Mouse (Mus musculus): ENCODE measurements around the gene Fbxl3. TPM values are rescaled to one million over a fixed set of nuclear protein-coding genes. Genes with fewer than 3 reads are reported as not detected.

Fbxl3 gene
- total RNA-seq (2021) (10 to 100 TPM; 71.4 to 82.8 TPM), polyA plus RNA-seq (2012; rRNA removed) (40.0 and 45.1 TPM in 2 replicates)
- long read RNA-seq, full-length matches to known transcripts = 28 of 37 reads
- long read RNA-seq, partial matches to known transcripts = 1 of 37 reads
- long read RNA-seq, other reads (novel, unspliced or antisense) = 8 of 37 reads

DNA sequence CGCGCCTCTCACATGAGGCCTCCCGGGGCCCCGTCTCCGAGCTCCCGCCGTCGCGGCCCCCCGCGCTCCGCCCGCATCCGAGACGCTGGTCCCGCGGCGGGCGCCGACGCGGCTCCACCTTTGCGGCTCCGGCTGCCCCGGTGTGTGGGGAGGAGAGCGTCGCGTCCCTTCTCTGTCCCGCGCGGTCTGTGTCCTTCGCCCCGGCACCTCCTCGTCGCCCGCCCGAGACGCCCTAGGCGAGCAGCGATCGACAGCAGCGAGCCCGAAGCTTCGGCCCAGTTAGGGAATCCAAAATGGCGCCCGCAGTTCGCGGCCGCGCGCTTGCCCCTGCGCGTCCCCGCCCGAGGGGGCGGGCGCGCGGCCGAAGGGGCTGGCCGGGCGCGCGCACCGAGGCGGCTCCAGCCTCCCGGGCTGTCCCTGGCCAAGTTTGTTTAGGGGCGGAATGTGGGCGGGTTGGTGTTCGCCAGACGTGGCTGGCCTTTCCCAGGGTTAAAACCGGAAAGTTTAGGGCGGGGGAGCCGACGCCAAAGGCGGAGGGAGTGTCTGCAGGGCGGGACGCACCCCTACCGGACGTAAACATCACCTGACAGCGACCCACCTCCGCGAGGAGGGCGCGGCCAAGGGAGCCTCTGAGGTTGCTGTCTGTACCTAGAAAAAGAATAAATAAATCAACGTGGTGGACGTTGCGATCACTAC, at the start of gene Fbxl3:
Gene Fbxl3, minus strand, starts transcription at position 329 of the 696 bp plus-strand sequence.
- DNase-seq = peak; percentile 98

DNA sequence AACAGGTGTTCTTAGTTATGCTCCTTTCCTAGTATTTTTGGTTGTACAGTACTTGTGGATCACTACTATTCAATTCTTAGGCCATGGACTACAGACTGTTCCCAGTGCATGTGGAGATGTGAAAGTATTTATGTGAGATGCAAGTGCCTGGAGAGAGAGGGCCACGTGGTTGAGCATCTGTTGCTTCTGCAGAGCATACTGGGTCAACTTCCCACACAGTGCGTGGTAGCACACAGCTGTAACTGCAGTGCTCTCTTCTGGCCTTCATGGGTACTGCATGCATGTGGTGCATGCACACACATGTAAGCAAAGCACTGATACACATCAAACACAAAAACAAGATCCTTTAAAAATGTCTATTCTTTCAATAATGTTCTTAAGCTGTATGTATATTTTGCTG, 32.6 kb upstream of the Fbxl3 start:
- no peak for DNase-seq

GRCm38 (mm10) chr14:103125756-103126155, 26.4 kb upstream of the Fbxl3 start:
- DNase-seq = no peak

DNA sequence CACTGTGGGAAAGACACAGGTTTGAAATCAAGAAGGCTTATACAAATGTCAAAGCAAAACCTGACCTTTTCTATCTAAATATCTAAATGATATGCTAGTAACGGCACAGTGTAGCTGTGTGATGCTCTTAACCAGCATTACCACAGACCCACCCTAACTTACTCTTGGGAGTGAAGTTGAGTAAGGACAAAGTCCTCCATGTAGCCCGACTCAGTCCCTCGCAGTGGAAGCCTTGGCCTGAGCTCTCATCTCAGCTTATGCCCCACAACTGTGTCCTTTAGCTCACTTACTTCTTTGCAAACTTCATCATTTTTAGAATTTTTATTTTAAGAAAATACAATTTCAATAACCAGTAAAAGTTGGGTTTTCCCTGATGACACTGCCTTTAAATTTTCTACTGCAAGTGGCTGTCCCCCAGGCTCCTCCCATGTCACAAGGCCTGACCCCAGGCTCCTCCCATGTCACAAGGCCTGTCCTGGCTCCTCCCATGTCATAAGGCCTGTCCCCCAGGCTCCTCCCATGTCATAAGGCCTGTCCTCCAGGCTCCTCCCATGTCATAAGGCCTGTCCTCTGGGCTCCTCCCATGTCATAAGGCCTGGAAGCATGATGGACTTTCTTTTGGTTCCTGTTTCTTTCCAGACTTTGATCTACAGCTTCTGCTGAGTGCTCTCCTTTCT, 15.8 kb upstream of the Fbxl3 start:
- no peak for DNase-seq

DNA sequence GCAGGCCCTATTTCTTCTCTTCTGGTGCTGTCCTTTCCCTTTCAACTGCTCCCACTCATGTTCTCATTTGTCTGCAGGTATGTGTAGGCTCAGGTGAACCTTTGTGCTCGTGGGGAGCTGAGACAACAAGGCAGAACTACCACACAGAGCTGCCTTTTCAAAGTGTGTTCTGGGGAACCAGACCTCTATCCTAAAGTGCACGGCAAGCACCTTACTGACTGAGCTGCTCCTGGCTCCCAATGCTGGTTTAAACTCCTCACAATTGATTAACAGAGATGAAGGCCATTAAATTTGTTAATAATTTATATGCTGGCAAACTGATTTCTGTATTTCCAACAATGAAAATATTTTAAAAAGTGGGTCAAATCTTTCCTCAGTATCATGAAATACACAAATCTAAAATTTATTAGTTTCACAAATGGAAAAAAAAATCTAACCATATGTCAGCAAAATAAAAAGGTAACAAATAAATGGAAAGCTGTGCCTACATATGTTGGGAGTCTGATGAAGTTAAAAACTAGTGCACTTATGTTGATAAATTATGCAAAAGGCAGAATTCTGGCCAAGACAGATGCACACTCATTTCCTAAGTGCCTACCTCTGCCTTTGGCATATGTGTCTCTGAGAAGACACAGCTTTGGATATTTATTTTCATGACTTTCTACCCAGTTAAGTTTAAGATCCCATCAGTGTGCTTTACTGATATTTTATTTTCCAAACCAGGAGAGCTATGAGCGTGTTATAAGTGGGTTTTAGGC, 13.4 kb upstream of the Fbxl3 start:
- no peak for DNase-seq

DNA sequence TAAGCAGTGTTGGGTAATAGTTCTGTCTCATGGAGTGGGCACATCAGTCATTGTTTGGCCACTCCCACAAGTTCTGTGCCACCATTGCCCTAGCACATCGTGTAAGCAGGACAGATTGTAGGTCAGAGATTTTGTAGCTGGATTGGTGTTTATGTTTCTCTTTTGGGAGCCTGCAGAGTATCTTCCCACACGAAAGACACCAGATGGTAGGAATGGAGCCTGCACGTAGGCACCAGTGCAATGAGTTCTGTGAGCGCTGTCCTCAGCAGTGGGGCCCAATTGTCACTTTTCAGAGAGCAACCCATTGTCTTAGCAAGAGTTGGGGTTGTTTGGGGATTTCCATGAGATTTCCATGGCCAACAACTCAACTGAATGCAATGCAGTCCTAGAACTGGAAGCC, 10.6 kb upstream of the Fbxl3 start:
- DNase-seq = no peak

- DNase-seq = no peak
These were observed 6.9 kb upstream of the Fbxl3 start for GRCm38 (mm10) chr14:103106301-103106700.

DNA sequence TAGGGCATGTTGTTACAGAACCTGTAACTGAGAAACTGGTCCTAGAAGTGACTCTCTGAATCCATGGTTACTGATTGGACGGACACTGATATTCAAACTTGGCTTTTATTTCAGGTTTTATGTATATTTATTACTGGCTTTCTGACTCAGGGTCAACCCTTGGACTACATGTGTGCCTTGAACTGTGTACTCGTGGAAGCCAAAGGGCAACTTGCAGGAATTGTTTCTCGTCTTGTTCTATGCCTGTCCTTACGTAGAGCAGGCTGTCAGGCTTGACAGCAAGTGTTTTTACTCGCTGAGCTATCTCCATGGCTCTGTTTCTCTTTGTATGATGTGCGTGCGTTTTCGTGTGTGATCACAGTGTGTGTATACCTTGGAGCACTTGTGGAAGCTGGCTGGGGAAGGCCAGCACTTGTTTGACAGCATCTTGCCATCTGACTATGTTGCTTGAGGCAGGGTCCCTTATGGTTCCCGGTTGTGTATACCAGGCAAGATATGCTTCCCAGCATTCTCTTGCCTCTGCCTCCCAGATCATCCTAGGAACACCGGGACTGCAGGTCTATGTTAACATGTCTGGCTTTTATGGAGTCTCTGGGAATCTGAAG, 3.5 kb upstream of the Fbxl3 start:
- no peak for DNase-seq

DNA sequence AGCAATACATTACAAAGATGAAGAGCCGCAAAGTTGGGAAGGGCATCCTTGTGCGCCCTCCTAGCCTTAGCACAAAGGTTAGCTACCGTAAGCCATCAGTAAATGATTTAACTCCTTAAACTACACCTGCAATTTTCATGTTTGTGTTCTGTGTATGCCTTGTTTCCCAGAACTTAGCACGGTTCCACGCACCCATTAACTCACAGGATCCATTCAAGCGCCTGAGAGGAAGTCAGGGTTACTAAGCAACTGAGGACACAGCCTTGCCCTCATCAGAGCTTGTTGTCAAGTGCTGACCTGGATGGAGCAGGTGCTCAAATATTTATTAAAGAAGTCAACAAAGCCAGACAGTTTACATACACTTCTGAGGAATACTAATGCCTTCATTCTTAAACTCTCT, 2.9 kb upstream of the Fbxl3 start:
- no peak for DNase-seq

- DNase-seq = peak; percentile 18
These were observed 1.8 kb upstream of the Fbxl3 start for GRCm38 (mm10) chr14:103101171-103101570.

GRCm38 (mm10) chr14:103100296-103100695, 930 bp upstream of the Fbxl3 start:
- DNase-seq = no peak

GRCm38 (mm10) chr14:103098587-103099235, 655 bp downstream of the Fbxl3 start:
- DNase-seq = peak; percentile 93

DNA sequence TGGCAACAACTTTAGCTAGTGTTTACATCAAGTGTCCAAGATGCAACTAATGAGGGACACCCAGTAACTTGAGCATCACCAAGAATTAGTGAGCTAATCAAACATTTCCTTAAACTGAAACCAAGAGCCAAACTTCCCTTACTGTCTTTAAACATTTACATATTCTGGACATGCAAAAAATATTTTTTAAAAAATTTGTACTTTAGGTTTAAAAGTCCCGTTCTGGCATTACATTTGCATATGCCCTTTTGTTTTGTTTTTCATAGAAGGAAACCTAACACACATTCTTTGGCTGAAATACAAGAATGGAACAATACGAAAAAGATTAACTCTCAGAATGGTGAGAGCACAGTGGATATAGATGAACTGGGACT, 1.2 kb downstream of the Fbxl3 start:
- no peak for DNase-seq

- peak; percentile 76 for DNase-seq
These were observed 2.7 kb downstream of the Fbxl3 start for GRCm38 (mm10) chr14:103096621-103097020.

DNA sequence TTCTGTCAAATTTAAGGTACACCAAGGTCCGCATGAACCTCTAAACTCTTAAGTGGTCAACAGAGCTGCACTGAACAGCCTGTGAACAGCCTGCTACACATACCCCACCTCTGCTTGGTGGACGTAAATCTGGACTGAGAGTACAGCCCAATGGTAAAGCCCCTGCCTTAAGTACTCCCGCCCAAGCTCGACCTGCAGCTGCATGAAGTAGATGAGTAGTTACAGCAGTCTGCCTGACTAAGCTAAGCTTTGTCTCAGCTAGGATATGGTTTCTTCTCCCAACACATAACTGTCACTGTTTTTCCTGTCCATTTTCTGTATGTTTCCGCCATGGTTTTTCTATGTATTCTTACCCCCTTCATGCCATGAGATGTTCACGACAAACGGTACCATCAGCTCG, 3.5 kb downstream of the Fbxl3 start:
- DNase-seq = no peak

GRCm38 (mm10) chr14:103095036-103095435, 4.3 kb downstream of the Fbxl3 start:
- no peak for DNase-seq

DNA sequence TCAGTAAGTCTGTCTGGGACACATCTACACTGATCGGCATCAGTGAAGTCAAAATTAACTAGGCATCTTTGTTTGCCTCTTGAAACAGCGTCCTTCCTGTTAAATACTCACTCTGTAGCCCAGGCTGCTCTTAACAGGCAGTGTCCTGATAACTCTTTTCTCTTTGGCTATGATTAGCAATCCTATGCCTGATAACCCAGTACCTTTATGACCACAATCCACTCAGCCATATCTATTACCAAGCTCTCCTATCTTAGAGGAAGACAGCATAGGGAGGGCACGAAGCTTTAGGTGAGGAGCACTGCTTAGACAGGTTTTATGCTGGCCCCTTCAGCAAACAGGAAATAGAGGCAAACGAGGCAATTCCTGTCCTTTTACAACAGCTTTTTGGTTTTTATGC, 5.7 kb downstream of the Fbxl3 start:
- no peak for DNase-seq

- no peak for DNase-seq
These were observed 6.1 kb downstream of the Fbxl3 start for GRCm38 (mm10) chr14:103093236-103093635.

- peak; percentile 58 for DNase-seq
These were observed 10.7 kb downstream of the Fbxl3 start for GRCm38 (mm10) chr14:103088624-103089023.

- peak; percentile 36 for DNase-seq
These were observed 11.5 kb downstream of the Fbxl3 start for GRCm38 (mm10) chr14:103087846-103088245.

DNA sequence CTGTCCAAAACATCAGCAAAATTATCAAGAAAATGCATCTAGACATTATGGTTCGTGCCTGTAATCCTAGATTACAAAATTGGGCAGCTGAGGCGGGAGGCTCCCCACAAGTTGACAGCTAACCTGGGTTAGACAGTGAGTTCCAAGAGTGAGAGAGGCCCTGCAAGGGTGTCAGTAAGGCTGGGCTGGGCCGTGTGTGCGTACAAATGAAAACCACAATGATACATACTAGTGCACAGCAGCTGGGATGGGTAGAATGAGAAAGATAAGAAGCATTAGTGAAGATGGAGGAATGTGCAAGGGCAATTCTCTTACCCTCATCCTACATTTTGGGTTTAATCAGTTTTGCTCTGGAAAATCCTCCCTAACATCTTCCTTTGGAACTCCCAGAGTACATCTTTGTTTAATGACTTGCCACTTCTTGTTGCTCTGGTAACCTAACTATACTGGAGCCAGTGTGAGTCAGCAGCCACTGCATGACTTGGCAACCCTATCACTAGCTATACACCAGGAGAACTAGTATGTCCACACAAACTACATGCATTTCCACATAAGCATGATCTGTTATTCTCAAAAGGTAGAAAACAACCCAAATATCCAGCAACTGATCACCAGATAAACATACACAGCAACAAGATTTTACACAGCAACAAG, 12.6 kb downstream of the Fbxl3 start:
- peak; percentile 55 for DNase-seq

All from adrenal gland, adult 2 months (tissue).